Mouse (Mus musculus) layer of hippocampus, postnatal 25 days (tissue): ENCODE measurements around the gene Rab5if. TPM values are rescaled to one million over a fixed set of nuclear protein-coding genes. Genes with fewer than 3 reads are reported as not detected.
"Not testable (repeated sequence)": the region's sequence is repeated elsewhere in the genome, so short reads cannot be mapped to it uniquely, and the experiment has no call there.

Experiments used
- DNase-seq, 2 experiments: peaks; one replicate each; pipeline ENCODE4 v3.0.0; 2022; ENCODE audit warnings: mixed read lengths in 2 of 2, low spot score in 1 of 2; ENCODE audit errors: extremely low spot score in 1 of 2
- total RNA-seq, 2 experiments: library from RNA; stranded (reverse); gene quantifications; 2 replicates each; pipeline ENCODE4 v1.2.3; 2021

Gene Rab5if
- total RNA-seq, 2 experiments from 2014 or later = 105 to 112 TPM

GRCm38 (mm10) chr2:156853584-156853983 lies 9.3 kb upstream of the Rab5if start:
- DNase-seq = not testable (repeated sequence)

GRCm38 (mm10) chr2:156853999-156854771 lies 8.7 kb upstream of the Rab5if start:
- peak in 1 of 2 experiments; percentile 39 for DNase-seq

- no peak for DNase-seq
Observed at GRCm38 (mm10) chr2:156856311-156856710, 6.6 kb upstream of the Rab5if start.

- DNase-seq = no peak
Observed at GRCm38 (mm10) chr2:156857385-156857791, 5.5 kb upstream of the Rab5if start.

- no peak for DNase-seq
Observed at GRCm38 (mm10) chr2:156857835-156858234, 5.1 kb upstream of the Rab5if start, which contains the start of gene 4930518I15Rik. Gene 4930518I15Rik (minus strand): TSS chr2:156857946.

GRCm38 (mm10) chr2:156858671-156859070 lies 4.3 kb upstream of the Rab5if start:
- no peak for DNase-seq

GRCm38 (mm10) chr2:156862041-156862717 lies 749 bp upstream of the Rab5if start:
- DNase-seq = no peak

GRCm38 (mm10) chr2:156863487-156864160 lies 696 bp downstream of the Rab5if start:
- no peak for DNase-seq

GRCm38 (mm10) chr2:156864481-156864880 lies 1.6 kb downstream of the Rab5if start:
- DNase-seq = no peak

- DNase-seq = no peak
Observed at GRCm38 (mm10) chr2:156868994-156869393, 6.1 kb downstream of the Rab5if start.

GRCm38 (mm10) chr2:156869554-156869953 lies 6.6 kb downstream of the Rab5if start:
- no peak for DNase-seq

- no peak for DNase-seq
Observed at GRCm38 (mm10) chr2:156870519-156870918, 7.6 kb downstream of the Rab5if start.

- peak in 1 of 2 experiments; percentile 54 for DNase-seq
Observed at GRCm38 (mm10) chr2:156873629-156874028, 10.7 kb downstream of the Rab5if start.

- no peak for DNase-seq
Observed at GRCm38 (mm10) chr2:156874047-156874759, 11.3 kb downstream of the Rab5if start.

GRCm38 (mm10) chr2:156874760-156875510 lies 12.0 kb downstream of the Rab5if start:
- DNase-seq = no peak

- DNase-seq = no peak
Observed at GRCm38 (mm10) chr2:156877726-156878125, 14.8 kb downstream of the Rab5if start.

- DNase-seq = no peak
Observed at GRCm38 (mm10) chr2:156879541-156879940, 16.6 kb downstream of the Rab5if start.

GRCm38 (mm10) chr2:156882431-156883001 lies 19.6 kb downstream of the Rab5if start:
- DNase-seq = no peak
